Mouse (Mus musculus) intestine, embryonic 16.5 days (tissue): Measurements from ENCODE around the gene Aqp8. TPM values are rescaled to one million over a fixed set of nuclear protein-coding genes. Genes with fewer than 3 reads are reported as not detected.

Source experiments
- ATAC-seq: fragments of 200-750 bp; cut with Nextera tagmentation; 2 replicates; pipeline ENCODE4 v1.8.0; 2017; ENCODE audit warnings: moderate TSS enrichment, moderate library complexity
- H3K27ac ChIP-seq: fragments of 300-500 bp; sonication (generic); 2 replicates; pipeline ENCODE4 v1.5.1; 2014; ENCODE audit warnings: mild to moderate bottlenecking, low read length
- H3K27me3 ChIP-seq: fragments of 300-500 bp; sonication (generic); replicated peaks from 2 replicates; pipeline ENCODE4 v1.6.1; 2014; ENCODE audit warnings: low read length, control low read depth, mixed read lengths; ENCODE audit not compliant: control insufficient read depth, insufficient read depth
- H3K36me3 ChIP-seq: fragments of 300-500 bp; sonication (generic); 2 replicates; pipeline ENCODE4 v1.6.1; 2014; ENCODE audit warnings: low read length, control low read depth; ENCODE audit not compliant: control insufficient read depth, insufficient read depth
- H3K4me1 ChIP-seq: fragments of 300-500 bp; sonication (generic); 2 replicates; pipeline ENCODE4 v1.6.1; 2014; ENCODE audit warnings: low read length, control low read depth, mixed read lengths; ENCODE audit not compliant: control insufficient read depth, insufficient read depth
- H3K4me2 ChIP-seq: fragments of 300-500 bp; sonication (generic); 2 replicates; pipeline ENCODE4 v1.6.1; 2014; ENCODE audit warnings: low read depth, low read length, control low read depth
- H3K4me3 ChIP-seq: fragments of 300-500 bp; sonication (generic); 2 replicates; pipeline ENCODE4 v1.5.1; 2014; ENCODE audit warnings: mild to moderate bottlenecking, low read length
- H3K9ac ChIP-seq: fragments of 300-500 bp; sonication (generic); 2 replicates; pipeline ENCODE4 v1.6.1; 2014; ENCODE audit warnings: low read depth, low read length
- H3K9me3 ChIP-seq: fragments of 300-500 bp; sonication (generic); 2 replicates; pipeline ENCODE4 v1.6.1; 2016; ENCODE audit warnings: low read length, control low read depth; ENCODE audit not compliant: control insufficient read depth
- WGBS: fragments of 180-500 bp; shearing (Covaris S2); extraction: QIAGEN DNeasy Blood & Tissue Kit; methylation state at CpG from one replicate; pipeline ENCODE4 v1.1.7; 2014; 5-methylcytosine and 5-hydroxymethylcytosine counted together
- polyA plus RNA-seq: library from polyadenylated mRNA; unstranded; fragments of >200 nt; fragmentation: Nextera tagmentation; extraction: Ambion mirVana; gene quantifications from 2 replicates; pipeline ENCODE4 v1.2.1, GENCODE M21; 2015

The Aqp8 gene
- polyA plus RNA-seq, 1 experiment from 2014 or later, result 33.2 TPM

DNA sequence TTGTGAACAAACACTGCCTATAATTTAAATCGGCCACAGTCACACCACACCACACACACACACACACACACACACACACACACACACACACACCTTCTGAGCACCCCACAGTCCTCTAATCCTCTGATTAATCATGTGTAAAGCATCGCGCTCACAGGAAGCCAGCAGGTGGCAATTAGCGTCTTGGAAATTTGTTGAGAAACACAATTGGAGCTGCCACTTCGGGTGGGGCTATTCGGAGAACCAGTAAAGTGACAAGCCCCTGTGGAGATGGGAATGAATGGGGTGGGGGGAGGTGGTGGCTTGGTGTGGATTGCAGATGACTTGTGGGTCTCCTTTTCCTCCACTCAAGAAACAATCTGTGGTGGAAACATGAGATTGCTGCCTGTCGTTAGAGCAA is 45.9 kb downstream of the Aqp8 start:
- Histone ChIP-seq H3K36me3 (no peaks in the 10 kb centered on the region; the same call in 1 of the 2 replicates), H3K27me3 (no peaks in the 10 kb centered on the region), H3K4me3 (no peak overlapping the region), H3K27ac (no peak overlapping the region), H3K4me2 (no peak overlapping the region), H3K9me3 (0 out of 2 replicates have a peak, but pooled peaks cover 7% of the 10 kb centered on the region), H3K9ac (no peak overlapping the region), H3K4me1 (no peaks in the 10 kb centered on the region)
- WGBS, result 88% methylated on average over 7 of the region's 7 CpGs
- no peak for ATAC-seq

Other genes starting within 250 kb of the Aqp8 start
- gene Slc5a11, start 247.5 kb upstream of the Aqp8 start, polyA plus RNA-seq, result 25.3 and 39.3 TPM in 2 replicates
- 43.1 and 47.0 TPM in 2 replicates for gene Lcmt1, start 92.5 kb upstream of the Aqp8 start, polyA plus RNA-seq
- 21.8 and 23.6 TPM in 2 replicates for gene Arhgap17, start 92.4 kb upstream of the Aqp8 start, polyA plus RNA-seq
- 1.1 TPM in 2 replicates for gene Zkscan2, start 38.2 kb downstream of the Aqp8 start, polyA plus RNA-seq